Mouse (Mus musculus) MEL (cell line): ENCODE measurements around the gene Nkiras2.

ENCODE experiments used
- CTCF ChIP-seq, 3 experiments: IDR thresholded peaks in 2 of 3; conservative IDR thresholded peaks in 1 of 3; 2 replicates each; pipeline ENCODE4 v1.5.1; 2011 to 2012; ENCODE audit warnings: low read length in 3 of 3, low read depth in 2 of 3, mild to moderate bottlenecking in 2 of 3, improper control_type of control experiment in 1 of 3, inconsistent platforms in 1 of 3, mixed read lengths in 1 of 3, moderate library complexity in 1 of 3; ENCODE audit not compliant: control insufficient read depth in 1 of 3, insufficient read depth in 1 of 3, poor library complexity in 1 of 3, severe bottlenecking in 1 of 3
- EP300 ChIP-seq, 2 experiments: IDR thresholded peaks; 2 replicates each; pipeline ENCODE4 v1.6.1; 2011; ENCODE audit warnings: improper control_type of control experiment in 2 of 2, low read length in 2 of 2, low read depth in 1 of 2, mild to moderate bottlenecking in 1 of 2
- MYC ChIP-seq: IDR thresholded peaks from 2 replicates; pipeline ENCODE4 v1.6.1; 2011; ENCODE audit warnings: low read depth, mild to moderate bottlenecking, low read length, improper control_type of control experiment, moderate library complexity
- POLR2A ChIP-seq, 2 experiments: IDR thresholded peaks; 2 replicates each; pipeline ENCODE4 v1.6.1; 2011 to 2012; ENCODE audit warnings: low read length in 2 of 2, mild to moderate bottlenecking in 2 of 2, control low read depth in 1 of 2, improper control_type of control experiment in 1 of 2, low read depth in 1 of 2, moderate library complexity in 1 of 2; ENCODE audit not compliant: control insufficient read depth in 1 of 2, insufficient read depth in 1 of 2, poor library complexity in 1 of 2
- POLR2AphosphoS2 ChIP-seq: IDR thresholded peaks from 2 replicates; pipeline ENCODE4 v1.6.1; 2011; ENCODE audit warnings: low read length, improper control_type of control experiment
- POLR2AphosphoS5 ChIP-seq: IDR thresholded peaks from 2 replicates; pipeline ENCODE4 v1.6.1; 2012; ENCODE audit warnings: low read depth, borderline replicate concordance, mild to moderate bottlenecking, inconsistent platforms, low read length, moderate library complexity, mixed read lengths
- TCF12 ChIP-seq: IDR thresholded peaks from 2 replicates; pipeline ENCODE4 v1.6.1; 2014; ENCODE audit warnings: low read depth, mild to moderate bottlenecking, inconsistent platforms, low read length, improper control_type of control experiment, moderate library complexity
- ZNF384 ChIP-seq: IDR thresholded peaks from 2 replicates; pipeline ENCODE4 v1.6.1; 2012; ENCODE audit warnings: low read depth, mild to moderate bottlenecking, inconsistent platforms, low read length, improper control_type of control experiment

- TF ChIP-seq MYC (peak; percentile 82), POLR2A (IDR thresholded peaks at IDR 0.05; ENCODE audit: control insufficient read depth in 1 of 2, insufficient read depth in 1 of 2, low read depth in 1 of 2, low read length in 2 of 2, poor library complexity in 1 of 2) (no peak), ZNF384 (peak; percentile 30; the same call in 1 of the 2 replicates), TCF12 (0 out of 2 replicates have a peak, but pooled peaks have one; percentile 10), CTCF (IDR thresholded peaks at IDR 0.05 in 2 of 3, conservative IDR thresholded peaks at IDR 0.05 in 1 of 3; ENCODE audit: control insufficient read depth in 1 of 3, insufficient read depth in 1 of 3, low read depth in 2 of 3, low read length in 3 of 3, poor library complexity in 1 of 3, severe bottlenecking in 1 of 3) (peak; percentile 81 to 94 (median 91)), POLR2AphosphoS5 (no peak), EP300 (IDR thresholded peaks at IDR 0.05; ENCODE audit: low read depth in 1 of 2, low read length in 2 of 2) (no peak), POLR2AphosphoS2 (no peak)
These were observed 48.4 kb upstream of the Nkiras2 start for GRCm38 (mm10) chr11:100570430-100571201.
